Mouse (Mus musculus): ENCODE measurements around the gene Cd200. TPM values are rescaled to one million over a fixed set of nuclear protein-coding genes. Genes with fewer than 3 reads are reported as not detected.
"Not testable (repeated sequence)": the region's sequence is repeated elsewhere in the genome, so short reads cannot be mapped to it uniquely, and the experiment has no call there.

Gene Cd200
- 27.6 and 35.6 TPM in 2 replicates for polyA plus RNA-seq (2015; fragmentation: Nextera tagmentation; extraction: Ambion mirVana)

- Histone ChIP-seq H3K4me3 (peak within 1 kb of the TSS; percentile 59), H3K36me3 (no peaks in the 10 kb centered on the region), H3K9me3 (no peaks in the 10 kb centered on the region), H3K27me3 (no peaks in the 10 kb centered on the region), H3K4me1 (no peaks in the 10 kb centered on the region; the same call in 1 of the 2 replicates), H3K27ac (peak within 1 kb of the TSS; percentile 65), H3K4me2 (peak within 1 kb of the TSS; percentile 74), H3K9ac (peak within 1 kb of the TSS; percentile 54)
- under 1% methylated on average over 28 of the region's 28 CpGs for WGBS
- peak; percentile 76 for ATAC-seq (ENCODE audit: insufficient number of reproducible peaks, low FRiP score, low TSS enrichment, low read depth)
Observed at GRCm38 (mm10) chr16:45408425-45409063, at the start of gene Cd200. Gene Cd200, minus strand, starts transcription at chr16:45409053.

GRCm38 (mm10) chr16:45454762-45455161, 45.9 kb upstream of the Cd200 start:
- H3K4me1 ChIP-seq: no peaks in the 10 kb centered on the region
- no peak overlapping the region for H3K9ac ChIP-seq
- H3K9me3 ChIP-seq: no peaks in the 10 kb centered on the region
- ATAC-seq (ENCODE audit: insufficient number of reproducible peaks, low FRiP score, low TSS enrichment, low read depth): no peak
- no peaks in the 10 kb centered on the region for H3K27me3 ChIP-seq
- H3K4me3 ChIP-seq: no peak overlapping the region
- no peaks in the 10 kb centered on the region for H3K36me3 ChIP-seq
- no peak overlapping the region for H3K4me2 ChIP-seq
- H3K27ac ChIP-seq: no peak overlapping the region

DNA sequence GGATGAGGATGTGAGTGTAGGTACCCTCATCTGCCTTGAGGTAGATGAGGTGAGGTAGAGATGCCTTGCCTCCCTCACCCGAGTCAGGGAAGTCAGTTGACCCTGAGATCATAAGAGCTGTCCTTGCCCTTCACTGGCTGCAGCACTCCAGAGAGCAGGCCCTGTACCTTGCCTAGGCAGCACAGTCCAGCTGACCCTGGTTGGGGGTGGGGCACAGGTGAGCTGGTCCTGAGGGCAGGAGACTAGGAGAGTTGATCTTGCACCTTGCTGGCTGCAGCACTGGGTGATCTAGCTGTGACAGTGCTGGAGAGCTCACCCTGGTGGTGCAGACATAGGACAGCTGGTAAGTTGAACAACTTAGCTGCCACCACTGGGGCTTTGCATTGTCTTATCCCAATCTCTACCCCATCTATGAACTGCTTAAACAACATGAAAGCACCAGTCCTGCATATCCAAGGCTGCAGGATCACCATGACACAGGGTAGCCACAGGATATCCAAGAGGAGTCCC, 28.4 kb upstream of the Cd200 start:
- no peak overlapping the region for H3K4me3 ChIP-seq
- 78% methylated on average over 1 of the region's 1 CpGs for WGBS

GRCm38 (mm10) chr16:45435591-45435990, 26.7 kb upstream of the Cd200 start:
- no peak for ATAC-seq (ENCODE audit: insufficient number of reproducible peaks, low FRiP score, low TSS enrichment, low read depth)
- H3K27me3 ChIP-seq: no peaks in the 10 kb centered on the region
- no peak overlapping the region for H3K27ac ChIP-seq
- H3K9ac ChIP-seq: no peak overlapping the region
- H3K36me3 ChIP-seq: no peaks in the 10 kb centered on the region
- no peaks in the 10 kb centered on the region for H3K9me3 ChIP-seq
- no peak overlapping the region for H3K4me3 ChIP-seq
- no peaks in the 10 kb centered on the region for H3K4me1 ChIP-seq
- no peak overlapping the region for H3K4me2 ChIP-seq

More for the DNA sequence above, 28.4 kb upstream of the Cd200 start:
- ATAC-seq (ENCODE audit: insufficient number of reproducible peaks, low FRiP score, low TSS enrichment, low read depth): no peak
- H3K4me1 ChIP-seq: no peaks in the 10 kb centered on the region
- no peak overlapping the region for H3K27ac ChIP-seq
- H3K9ac ChIP-seq: no peak overlapping the region
- no peaks in the 10 kb centered on the region for H3K27me3 ChIP-seq
- H3K4me2 ChIP-seq: no peak overlapping the region
- H3K36me3 ChIP-seq: no peaks in the 10 kb centered on the region
- no peaks in the 10 kb centered on the region for H3K9me3 ChIP-seq

DNA sequence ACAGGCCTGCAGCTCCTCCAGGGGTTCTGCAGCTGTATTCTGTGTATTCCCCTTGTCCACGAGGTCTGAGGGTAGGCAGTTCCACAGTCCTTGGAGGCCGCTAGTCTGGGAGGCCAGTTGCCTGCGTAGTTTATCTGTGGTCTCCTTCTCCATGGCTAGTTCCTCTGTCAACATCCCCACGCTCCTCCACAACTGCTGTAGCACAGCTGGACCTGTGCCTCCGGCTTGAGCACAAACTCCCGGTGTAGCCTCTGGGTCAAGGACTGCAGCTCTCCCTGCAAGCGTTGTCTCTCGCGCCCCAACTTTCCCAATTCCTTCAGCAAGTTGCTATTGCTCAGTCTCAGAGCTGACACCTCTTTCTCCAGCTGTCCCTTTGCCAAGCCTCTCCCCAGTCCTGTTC, 18.8 kb upstream of the Cd200 start:
- Histone ChIP-seq H3K27me3 (no peaks in the 10 kb centered on the region), H3K9me3 (no peaks in the 10 kb centered on the region), H3K36me3 (no peaks in the 10 kb centered on the region), H3K4me3 (no peak overlapping the region), H3K4me2 (no peak overlapping the region), H3K4me1 (no peaks in the 10 kb centered on the region), H3K9ac (no peak overlapping the region), H3K27ac (no peak overlapping the region)
- ATAC-seq (ENCODE audit: insufficient number of reproducible peaks, low FRiP score, low TSS enrichment, low read depth): no peak
- 92% methylated on average over 9 of the region's 9 CpGs for WGBS

DNA sequence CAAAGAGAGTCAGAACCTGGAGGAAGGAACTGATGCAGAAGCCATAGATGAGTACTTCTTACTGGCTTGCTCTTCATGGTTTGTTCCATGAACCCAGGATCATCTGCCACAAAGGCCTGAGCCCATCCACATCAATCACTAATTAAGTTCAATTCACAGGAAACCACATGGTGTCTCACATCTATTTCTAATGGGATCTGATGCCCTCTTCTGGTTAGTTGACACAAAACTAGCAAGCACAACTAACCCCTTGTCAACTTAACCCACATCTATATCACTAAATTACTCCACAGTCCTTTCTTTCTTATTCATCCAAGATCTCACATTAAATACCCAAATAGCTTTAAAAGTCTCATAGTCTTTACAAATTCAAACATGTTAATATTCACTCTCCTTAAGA, 4.6 kb upstream of the Cd200 start:
- Histone ChIP-seq H3K9me3 (no peaks in the 10 kb centered on the region), H3K4me3 (no peak overlapping the region), H3K36me3 (no peaks in the 10 kb centered on the region), H3K27me3 (no peaks in the 10 kb centered on the region), H3K4me1 (no peaks in the 10 kb centered on the region), H3K9ac (no peak overlapping the region), H3K27ac (no peak overlapping the region), H3K4me2 (no peak overlapping the region)
- ATAC-seq (ENCODE audit: insufficient number of reproducible peaks, low FRiP score, low TSS enrichment, low read depth): no peak

- ATAC-seq (ENCODE audit: insufficient number of reproducible peaks, low FRiP score, low TSS enrichment, low read depth); H3K9ac ChIP-seq; H3K27ac ChIP-seq; H3K4me1 ChIP-seq; H3K27me3 ChIP-seq; H3K9me3 ChIP-seq; H3K36me3 ChIP-seq: not testable (repeated sequence)
- H3K4me2 ChIP-seq: peak overlapping the region; percentile 74
- H3K4me3 ChIP-seq: peak overlapping the region; percentile 59
- 35% methylated on average over 7 of the region's 7 CpGs for WGBS
Observed at GRCm38 (mm10) chr16:45409064-45409446, 202 bp upstream of the Cd200 start.

DNA sequence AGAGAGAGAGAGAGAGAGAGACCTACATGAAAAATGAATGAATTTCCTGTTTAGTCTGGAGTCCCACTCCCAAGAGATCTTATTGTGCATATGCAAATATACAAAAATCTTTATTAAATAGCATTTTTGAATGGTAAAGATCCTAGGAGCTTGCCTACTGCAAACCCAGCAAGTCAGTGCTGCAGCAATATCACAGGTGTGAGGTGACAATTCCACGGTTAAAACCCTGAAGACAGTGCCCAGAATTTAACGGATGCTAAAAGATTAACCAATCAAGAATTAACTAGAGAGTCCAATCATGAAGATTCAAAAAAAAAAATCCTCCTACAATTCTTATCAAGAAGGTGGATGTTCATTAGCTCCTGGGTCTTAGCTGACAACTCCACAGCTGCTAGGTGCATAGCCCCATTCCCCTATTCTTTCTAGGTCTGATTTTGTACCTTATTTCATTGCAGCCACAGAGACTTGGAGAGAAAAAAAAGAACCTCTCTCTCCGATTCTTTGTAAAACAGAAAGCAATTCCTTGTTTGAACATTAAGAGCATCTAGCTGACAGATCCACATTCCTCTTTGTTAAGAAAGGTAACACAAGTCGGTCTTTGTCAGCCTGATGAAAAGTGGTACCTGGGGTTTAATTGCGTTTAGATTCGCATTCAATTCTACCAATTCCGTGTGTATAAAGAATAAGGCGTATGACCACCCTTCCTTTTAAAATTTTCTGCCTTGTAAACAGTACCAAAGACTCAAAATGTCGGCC, 1.0 kb downstream of the Cd200 start:
- peak overlapping the region; percentile 65; the same call in 1 of the 2 replicates for H3K27ac ChIP-seq

DNA sequence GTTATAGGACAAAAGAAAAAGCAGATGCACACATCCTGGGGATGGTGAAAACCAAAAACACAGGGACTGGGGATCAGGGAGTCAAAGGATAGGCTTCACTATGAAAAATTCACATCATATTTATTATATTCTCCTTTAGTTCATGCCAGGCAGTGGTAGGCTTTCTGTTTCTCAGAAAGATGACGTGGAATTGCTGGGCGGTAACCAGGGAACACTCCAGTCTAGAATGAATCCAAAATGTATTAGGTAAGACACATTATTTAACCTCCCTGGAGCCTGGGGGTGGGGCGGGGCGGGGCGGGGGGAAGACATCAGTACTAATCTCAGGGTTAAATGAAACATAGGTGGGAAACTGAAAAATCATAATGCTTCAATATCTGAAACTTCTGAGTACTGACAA, 1.8 kb downstream of the Cd200 start:
- H3K4me2 ChIP-seq: no peak overlapping the region
- no peaks in the 10 kb centered on the region for H3K27me3 ChIP-seq
- ATAC-seq (ENCODE audit: insufficient number of reproducible peaks, low FRiP score, low TSS enrichment, low read depth): no peak

More for the DNA sequence above, 1.0 kb downstream of the Cd200 start:
- H3K4me2 ChIP-seq: peak overlapping the region; percentile 74
- no peaks in the 10 kb centered on the region; the same call in 1 of the 2 replicates for H3K4me1 ChIP-seq
- H3K27me3 ChIP-seq: no peaks in the 10 kb centered on the region
- 27% methylated on average over 9 of the region's 9 CpGs for WGBS
- H3K4me3 ChIP-seq: peak overlapping the region; percentile 59
- H3K9ac ChIP-seq: peak overlapping the region; percentile 54
- no peak for ATAC-seq (ENCODE audit: insufficient number of reproducible peaks, low FRiP score, low TSS enrichment, low read depth)
- H3K9me3 ChIP-seq: no peaks in the 10 kb centered on the region
- no peaks in the 10 kb centered on the region for H3K36me3 ChIP-seq

GRCm38 (mm10) chr16:45402951-45403350, 5.9 kb downstream of the Cd200 start:
- Histone ChIP-seq H3K9ac (no peak overlapping the region), H3K4me3 (no peak overlapping the region), H3K36me3 (no peaks in the 10 kb centered on the region), H3K4me1 (no peaks in the 10 kb centered on the region), H3K9me3 (no peaks in the 10 kb centered on the region), H3K27me3 (no peaks in the 10 kb centered on the region), H3K4me2 (no peak overlapping the region), H3K27ac (no peak overlapping the region)
- no peak for ATAC-seq (ENCODE audit: insufficient number of reproducible peaks, low FRiP score, low TSS enrichment, low read depth)
- WGBS: 70% methylated on average over 2 of the region's 2 CpGs

More for the DNA sequence above, 1.8 kb downstream of the Cd200 start:
- no peak overlapping the region for H3K4me3 ChIP-seq
- no peaks in the 10 kb centered on the region; the same call in 1 of the 2 replicates for H3K4me1 ChIP-seq
- no peaks in the 10 kb centered on the region for H3K9me3 ChIP-seq
- WGBS: 88% methylated on average over 5 of the region's 5 CpGs
- H3K27ac ChIP-seq: no peak overlapping the region
- H3K36me3 ChIP-seq: no peaks in the 10 kb centered on the region
- H3K9ac ChIP-seq: no peak overlapping the region

DNA sequence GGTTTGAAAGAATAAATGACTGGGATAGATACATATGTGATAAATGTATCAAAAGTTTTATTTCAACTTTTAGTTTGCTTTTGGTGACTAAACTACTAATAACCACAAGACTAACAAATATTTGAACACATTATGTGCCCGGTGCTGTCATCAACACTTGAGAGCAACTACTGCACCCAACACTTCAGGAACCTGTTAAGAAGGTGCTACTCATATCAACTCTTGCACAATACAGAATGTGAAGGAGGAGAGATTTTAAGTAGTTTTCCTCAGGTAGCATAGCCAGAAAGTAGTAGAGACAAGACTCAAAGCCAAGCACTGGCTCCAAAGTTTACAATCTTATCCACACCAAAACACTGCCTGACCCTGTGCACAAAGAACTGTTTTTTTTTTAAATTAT, 6.8 kb downstream of the Cd200 start:
- H3K9me3 ChIP-seq: no peaks in the 10 kb centered on the region

GRCm38 (mm10) chr16:45399947-45400555, 8.8 kb downstream of the Cd200 start:
- 57% methylated on average over 9 of the region's 9 CpGs for WGBS
- Histone ChIP-seq H3K4me1 (no peaks in the 10 kb centered on the region), H3K27me3 (no peaks in the 10 kb centered on the region), H3K4me2 (no peak overlapping the region), H3K36me3 (no peaks in the 10 kb centered on the region), H3K4me3 (no peak overlapping the region), H3K27ac (no peak overlapping the region), H3K9me3 (no peaks in the 10 kb centered on the region), H3K9ac (no peak overlapping the region)
- ATAC-seq (ENCODE audit: insufficient number of reproducible peaks, low FRiP score, low TSS enrichment, low read depth): no peak

More for the DNA sequence above, 6.8 kb downstream of the Cd200 start:
- no peak overlapping the region for H3K27ac ChIP-seq
- H3K9ac ChIP-seq: no peak overlapping the region
- H3K4me2 ChIP-seq: no peak overlapping the region
- 95% methylated on average over 1 of the region's 1 CpGs for WGBS
- ATAC-seq (ENCODE audit: insufficient number of reproducible peaks, low FRiP score, low TSS enrichment, low read depth): no peak
- no peak overlapping the region for H3K4me3 ChIP-seq
- no peaks in the 10 kb centered on the region for H3K27me3 ChIP-seq
- H3K36me3 ChIP-seq: no peaks in the 10 kb centered on the region
- H3K4me1 ChIP-seq: no peaks in the 10 kb centered on the region

All from limb, embryonic 15.5 days (tissue).